Mouse (Mus musculus): ENCODE measurements around the gene Rgr. TPM values are rescaled to one million over a fixed set of nuclear protein-coding genes. Genes with fewer than 3 reads are reported as not detected.
"Not testable (repeated sequence)": the region's sequence is repeated elsewhere in the genome, so short reads cannot be mapped to it uniquely, and the experiment has no call there.

Rgr gene
- polyA plus RNA-seq, 1 experiment = not detected

DNA sequence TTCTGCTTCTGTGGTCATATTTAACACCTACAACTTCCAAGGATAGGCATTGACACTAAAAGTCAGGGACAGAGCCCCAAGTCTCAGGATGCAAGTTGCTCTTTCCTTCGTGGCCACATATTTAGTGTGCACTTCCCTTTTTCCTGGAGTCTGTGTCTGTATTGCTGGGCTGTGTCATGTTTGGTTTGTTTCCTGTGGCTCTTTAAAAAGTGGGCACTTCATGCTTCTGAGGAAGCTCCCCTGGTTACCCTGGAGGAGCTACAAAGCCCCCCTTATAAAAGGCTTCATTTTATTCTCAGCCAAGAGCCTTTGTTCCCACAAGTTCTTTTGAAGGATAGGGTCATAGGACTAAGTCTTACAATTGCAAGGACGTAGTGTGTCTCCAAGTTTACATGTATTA, 45.9 kb downstream of the Rgr start:
- H3K27ac ChIP-seq (ENCODE audit: control insufficient read depth, insufficient read depth, low read depth, low read length) = no peak overlapping the region
- no peaks in the 10 kb centered on the region for H3K4me1 ChIP-seq (ENCODE audit: control insufficient read depth, insufficient read depth, low read length)
- H3K27me3 ChIP-seq (ENCODE audit: control insufficient read depth, insufficient read depth, low read length) = no peaks in the 10 kb centered on the region
- H3K4me3 ChIP-seq (ENCODE audit: control insufficient read depth, low read depth, low read length) = no peak overlapping the region
- H3K36me3 ChIP-seq (ENCODE audit: control insufficient read depth, insufficient read depth, low read length) = no peaks in the 10 kb centered on the region
- TF ChIP-seq POLR2A (IDR thresholded peaks at IDR 0.05; ENCODE audit: control insufficient read depth, low read depth, low read length) (no peak), CTCF (IDR thresholded peaks at IDR 0.05; ENCODE audit: control insufficient read depth, insufficient read depth, insufficient replicate concordance, low read depth, low read length) (no peak)

DNA sequence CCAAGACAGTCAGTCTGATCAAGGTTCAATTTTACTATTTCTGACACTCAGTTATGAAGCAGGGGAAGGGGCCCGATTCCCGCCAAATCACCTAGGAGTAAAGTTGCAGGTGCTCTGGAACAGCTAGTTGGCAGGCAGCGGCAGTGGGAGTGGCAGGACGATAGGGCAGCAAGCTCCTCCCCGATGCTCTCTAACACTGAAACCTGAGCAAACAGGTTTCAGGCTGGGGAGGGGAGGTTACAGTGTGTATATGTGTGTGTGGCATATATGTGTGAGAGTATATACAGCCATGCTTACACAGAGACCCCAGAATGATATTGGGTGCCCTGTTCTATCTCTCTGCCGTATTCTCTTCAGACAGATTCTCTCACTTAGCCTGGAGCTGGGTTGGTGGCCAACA, 48.0 kb downstream of the Rgr start:
- H3K4me1 ChIP-seq (ENCODE audit: control insufficient read depth, insufficient read depth, low read length); H3K27ac ChIP-seq (ENCODE audit: control insufficient read depth, insufficient read depth, low read depth, low read length); H3K36me3 ChIP-seq (ENCODE audit: control insufficient read depth, insufficient read depth, low read length); H3K4me3 ChIP-seq (ENCODE audit: control insufficient read depth, low read depth, low read length); H3K27me3 ChIP-seq (ENCODE audit: control insufficient read depth, insufficient read depth, low read length): not testable (repeated sequence)

DNA sequence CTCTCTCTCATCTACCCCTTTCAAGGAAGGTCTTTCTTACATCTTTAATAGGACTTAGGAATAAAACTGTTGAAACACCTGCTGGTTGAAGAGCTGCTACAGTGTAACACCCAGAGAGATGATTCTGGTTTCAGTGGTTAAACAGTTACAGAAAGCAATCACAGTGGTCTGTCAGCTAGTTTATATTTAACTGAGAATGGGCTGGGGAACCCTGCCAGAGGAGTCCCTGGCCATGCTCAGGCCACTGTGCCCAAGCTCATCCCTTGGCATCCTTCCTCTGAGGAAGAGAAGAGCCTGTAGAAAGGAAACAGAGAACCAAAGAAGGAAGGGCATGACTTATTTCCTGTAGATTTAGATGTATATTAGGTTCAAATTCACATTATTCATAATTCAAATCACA, 59.0 kb downstream of the Rgr start:
- Histone ChIP-seq H3K4me3 (ENCODE audit: control insufficient read depth, low read depth, low read length) (no peak overlapping the region), H3K36me3 (ENCODE audit: control insufficient read depth, insufficient read depth, low read length) (no peaks in the 10 kb centered on the region), H3K27me3 (ENCODE audit: control insufficient read depth, insufficient read depth, low read length) (no peaks in the 10 kb centered on the region), H3K4me1 (ENCODE audit: control insufficient read depth, insufficient read depth, low read length) (no peaks in the 10 kb centered on the region), H3K27ac (ENCODE audit: control insufficient read depth, insufficient read depth, low read depth, low read length) (no peak overlapping the region)
- TF ChIP-seq CTCF (IDR thresholded peaks at IDR 0.05; ENCODE audit: control insufficient read depth, insufficient read depth, insufficient replicate concordance, low read depth, low read length) = no peak
- TF ChIP-seq POLR2A (IDR thresholded peaks at IDR 0.05; ENCODE audit: control insufficient read depth, low read depth, low read length) = no peak

DNA sequence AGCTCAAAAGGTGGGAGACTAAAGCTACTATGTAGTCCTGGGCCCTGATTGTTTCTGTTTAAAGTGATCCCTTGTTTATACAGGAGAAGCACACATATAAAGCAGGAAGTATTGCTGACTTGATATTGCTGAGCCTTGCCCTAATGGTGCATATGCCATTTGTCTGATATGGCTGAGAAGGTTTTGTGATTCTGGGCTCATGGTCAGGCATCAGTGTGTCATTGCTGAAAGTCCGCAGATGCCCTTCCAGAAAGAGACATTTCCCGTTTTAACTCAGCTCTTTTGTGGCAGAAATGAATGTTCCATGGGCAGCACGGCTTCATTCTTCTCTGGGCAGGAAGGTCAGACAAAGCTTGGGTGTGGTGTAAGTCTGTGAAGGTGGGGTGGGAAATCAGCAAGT, 63.1 kb downstream of the Rgr start:
- no peak for TF ChIP-seq CTCF (IDR thresholded peaks at IDR 0.05; ENCODE audit: control insufficient read depth, insufficient read depth, insufficient replicate concordance, low read depth, low read length)
- Histone ChIP-seq H3K27me3 (ENCODE audit: control insufficient read depth, insufficient read depth, low read length) (no peaks in the 10 kb centered on the region), H3K36me3 (ENCODE audit: control insufficient read depth, insufficient read depth, low read length) (no peaks in the 10 kb centered on the region), H3K27ac (ENCODE audit: control insufficient read depth, insufficient read depth, low read depth, low read length) (no peak overlapping the region), H3K4me1 (ENCODE audit: control insufficient read depth, insufficient read depth, low read length) (no peaks in the 10 kb centered on the region), H3K4me3 (ENCODE audit: control insufficient read depth, low read depth, low read length) (no peak overlapping the region)

Other genes starting within 250 kb of the Rgr start
- gene Ccser2, start 80.2 kb downstream of the Rgr start, polyA plus RNA-seq (2012; rRNA removed) = 149 and 164 TPM in 2 replicates
- 0.04 and 0.07 TPM in 2 replicates for gene Lrit1, start 5.9 kb upstream of the Rgr start, polyA plus RNA-seq (2012; rRNA removed)
- 0.13 and 0.25 TPM in 2 replicates for gene Lrit2, start 19.0 kb upstream of the Rgr start, polyA plus RNA-seq (2012; rRNA removed)
- gene Cdhr1, start 49.4 kb upstream of the Rgr start, polyA plus RNA-seq (2012; rRNA removed) = 1.1 and 1.3 TPM in 2 replicates
- gene 2610528A11Rik, start 65.1 kb upstream of the Rgr start, polyA plus RNA-seq (2012; rRNA removed) = 81.4 and 85.0 TPM in 2 replicates
- 324 and 337 TPM in 2 replicates for gene Ghitm, start 86.3 kb upstream of the Rgr start, polyA plus RNA-seq (2012; rRNA removed)

Measured in testis, adult 2 months (tissue).